Mouse (Mus musculus) cortical plate, adult 2 months (tissue): Measurements from ENCODE around the gene Adora1. TPM values are rescaled to one million over a fixed set of nuclear protein-coding genes. Genes with fewer than 3 reads are reported as not detected.

Experiments used
- H3K27ac ChIP-seq: fragments of 200-500 bp; 2 replicates; pipeline ENCODE4 v1.5.1; 2012; ENCODE audit warnings: low read length, control low read depth, inconsistent platforms; ENCODE audit not compliant: insufficient read depth
- H3K4me1 ChIP-seq: fragments of 200-500 bp; 2 replicates; pipeline ENCODE4 v1.6.1; 2011; ENCODE audit warnings: low read length; ENCODE audit not compliant: control insufficient read depth, insufficient read depth
- H3K4me3 ChIP-seq: fragments of 200-500 bp; 2 replicates; pipeline ENCODE4 v1.5.1; 2011; ENCODE audit warnings: mild to moderate bottlenecking, low read length, control low read depth; ENCODE audit not compliant: insufficient read depth
- CTCF ChIP-seq: fragments of 200-500 bp; IDR thresholded peaks from 2 replicates; pipeline ENCODE4 v1.5.1; 2011; ENCODE audit warnings: mild to moderate bottlenecking, control low read depth, low read length; ENCODE audit not compliant: insufficient read depth; ENCODE audit errors: extremely low read depth
- POLR2A ChIP-seq: fragments of 200-500 bp; IDR thresholded peaks from 2 replicates; pipeline ENCODE4 v1.6.1; 2011; ENCODE audit warnings: mild to moderate bottlenecking, low read length, control low read depth; ENCODE audit not compliant: insufficient read depth; ENCODE audit errors: extremely low read depth
- polyA plus RNA-seq: library from polyadenylated mRNA; depleted of rRNA; stranded (reverse); fragments of >200 nt; gene quantifications from 2 replicates; pipeline ENCODE4 v1.2.3, GENCODE M21; 2012

Gene Adora1
- polyA plus RNA-seq, 1 experiment = 154 TPM

GRCm38 (mm10) chr1:134231681-134232080 is 3.5 kb downstream of the Adora1 start:
- no peak for TF ChIP-seq CTCF
- no peak for TF ChIP-seq POLR2A
- Histone ChIP-seq H3K4me1 (peaks cover 8% of the 10 kb centered on the region), H3K4me3 (no peak overlapping the region; the same call in 1 of the 2 replicates), H3K27ac (no peak overlapping the region)

GRCm38 (mm10) chr1:134231270-134231669 is 4.0 kb downstream of the Adora1 start:
- Histone ChIP-seq H3K4me3 (peak overlapping the region; percentile 7; the same call in 1 of the 2 replicates), H3K4me1 (peaks cover 8% of the 10 kb centered on the region), H3K27ac (no peak overlapping the region)
- TF ChIP-seq POLR2A (no peak), CTCF (no peak)

- H3K27ac ChIP-seq = 0 out of 2 replicates have a peak overlapping the region, but pooled peaks have one; percentile 3
- peak overlapping the region; percentile 7; the same call in 1 of the 2 replicates for H3K4me3 ChIP-seq
- TF ChIP-seq CTCF = no peak
- TF ChIP-seq POLR2A = no peak
- peaks cover 8% of the 10 kb centered on the region for H3K4me1 ChIP-seq
Measured at GRCm38 (mm10) chr1:134230638-134231228, 4.5 kb downstream of the Adora1 start.

GRCm38 (mm10) chr1:134229806-134230575 is 5.2 kb downstream of the Adora1 start:
- Histone ChIP-seq H3K4me1 (peaks cover 8% of the 10 kb centered on the region), H3K27ac (no peak overlapping the region), H3K4me3 (peak overlapping the region; percentile 7; the same call in 1 of the 2 replicates)
- TF ChIP-seq POLR2A = no peak
- no peak for TF ChIP-seq CTCF

GRCm38 (mm10) chr1:134226739-134227138 is 8.5 kb downstream of the Adora1 start:
- H3K4me1 ChIP-seq = peaks cover 8% of the 10 kb centered on the region
- TF ChIP-seq POLR2A (no peak), CTCF (no peak)
- H3K27ac ChIP-seq = no peak overlapping the region
- no peak overlapping the region for H3K4me3 ChIP-seq

GRCm38 (mm10) chr1:134225375-134225774 is 9.9 kb downstream of the Adora1 start:
- Histone ChIP-seq H3K27ac (no peak overlapping the region), H3K4me3 (no peak overlapping the region), H3K4me1 (peaks cover 7% of the 10 kb centered on the region)
- no peak for TF ChIP-seq POLR2A
- no peak for TF ChIP-seq CTCF

GRCm38 (mm10) chr1:134224649-134225227 is 10.5 kb downstream of the Adora1 start:
- H3K27ac ChIP-seq = no peak overlapping the region
- H3K4me3 ChIP-seq = no peak overlapping the region
- TF ChIP-seq POLR2A (no peak), CTCF (no peak)
- H3K4me1 ChIP-seq = peaks cover 2% of the 10 kb centered on the region

- Histone ChIP-seq H3K27ac (no peak overlapping the region), H3K4me1 (peaks cover 14% of the 10 kb centered on the region), H3K4me3 (no peak overlapping the region)
- TF ChIP-seq POLR2A (no peak), CTCF (no peak)
Measured at GRCm38 (mm10) chr1:134222122-134223055, 12.8 kb downstream of the Adora1 start.

GRCm38 (mm10) chr1:134221172-134221571 is 14.1 kb downstream of the Adora1 start:
- no peak overlapping the region for H3K4me3 ChIP-seq
- H3K4me1 ChIP-seq = peaks cover 14% of the 10 kb centered on the region
- TF ChIP-seq CTCF = no peak
- no peak for TF ChIP-seq POLR2A
- H3K27ac ChIP-seq = no peak overlapping the region
